Mouse (Mus musculus) MEL (cell line): ENCODE results near the gene Gm29735. TPM values are rescaled to one million over a fixed set of nuclear protein-coding genes. Genes with fewer than 3 reads are reported as not detected.

Experiments used
- DNase-seq: peaks from one replicate; pipeline ENCODE4 v3.0.0; 2011; ENCODE audit warnings: low read depth, low spot score
- H3K27ac ChIP-seq: 2 replicates; pipeline ENCODE4 v1.5.1; 2012; ENCODE audit warnings: low read depth, mild to moderate bottlenecking, control low read depth, low read length, moderate library complexity; ENCODE audit not compliant: control insufficient read depth
- H3K27me3 ChIP-seq, 2 experiments: fragments of 150-350 bp in 1 of 2; sonication (generic) in 1 of 2; 2 replicates each; pipeline ENCODE4 v1.6.1; 2012; ENCODE audit warnings: low read length in 2 of 2, mild to moderate bottlenecking in 2 of 2, improper control_type of control experiment in 1 of 2, moderate library complexity in 1 of 2; ENCODE audit not compliant: insufficient read depth in 2 of 2, control insufficient read depth in 1 of 2
- H3K36me3 ChIP-seq, 2 experiments: 2 replicates each; pipeline ENCODE4 v1.6.1; 2012 to 2014; ENCODE audit warnings: low read length in 2 of 2, improper control_type of control experiment in 1 of 2, inconsistent platforms in 1 of 2, mild to moderate bottlenecking in 1 of 2; ENCODE audit not compliant: insufficient read depth in 2 of 2, control insufficient read depth in 1 of 2
- H3K4me1 ChIP-seq, 2 experiments: fragments of 150-350 bp in 1 of 2; sonication (generic) in 1 of 2; 2 replicates each; pipeline ENCODE4 v1.6.1; 2012; ENCODE audit warnings: low read length in 2 of 2, improper control_type of control experiment in 1 of 2, mild to moderate bottlenecking in 1 of 2; ENCODE audit not compliant: insufficient read depth in 2 of 2, control insufficient read depth in 1 of 2
- H3K4me3 ChIP-seq, 2 experiments: fragments of 150-350 bp in 1 of 2; sonication (generic) in 1 of 2; 2 replicates each; pipeline ENCODE4 v1.5.1; 2012; ENCODE audit warnings: low read depth in 2 of 2, low read length in 2 of 2, mild to moderate bottlenecking in 2 of 2, moderate library complexity in 2 of 2, control low read depth in 1 of 2, improper control_type of control experiment in 1 of 2; ENCODE audit not compliant: control insufficient read depth in 1 of 2, insufficient read depth in 1 of 2
- H3K79me2 ChIP-seq: 2 replicates; pipeline ENCODE4 v1.6.1; 2012; ENCODE audit warnings: mild to moderate bottlenecking, low read length, moderate library complexity; ENCODE audit not compliant: control insufficient read depth, poor library complexity, insufficient read depth
- H3K9ac ChIP-seq: 2 replicates; pipeline ENCODE4 v1.6.1; 2012; ENCODE audit warnings: low read depth, mild to moderate bottlenecking, control low read depth, low read length, moderate library complexity; ENCODE audit not compliant: control insufficient read depth, poor library complexity, severe bottlenecking
- H3K9me3 ChIP-seq: fragments of 150-350 bp; sonication (generic); replicated peaks from 2 replicates; pipeline ENCODE4 v1.6.1; 2012; ENCODE audit warnings: mild to moderate bottlenecking, low read length, improper control_type of control experiment, moderate library complexity; ENCODE audit not compliant: insufficient read depth
- CHD1 ChIP-seq: IDR thresholded peaks from 2 replicates; pipeline ENCODE4 v1.6.1; 2012; ENCODE audit warnings: low read depth, mild to moderate bottlenecking, inconsistent platforms, low read length, improper control_type of control experiment
- CTCF ChIP-seq, 3 experiments: IDR thresholded peaks in 2 of 3; conservative IDR thresholded peaks in 1 of 3; 2 replicates each; pipeline ENCODE4 v1.5.1; 2011 to 2012; ENCODE audit warnings: low read length in 3 of 3, low read depth in 2 of 3, mild to moderate bottlenecking in 2 of 3, improper control_type of control experiment in 1 of 3, inconsistent platforms in 1 of 3, mixed read lengths in 1 of 3, moderate library complexity in 1 of 3; ENCODE audit not compliant: control insufficient read depth in 1 of 3, insufficient read depth in 1 of 3, poor library complexity in 1 of 3, severe bottlenecking in 1 of 3
- ETS1 ChIP-seq: IDR thresholded peaks from 2 replicates; pipeline ENCODE4 v1.6.1; 2012; ENCODE audit warnings: low read depth, mild to moderate bottlenecking, inconsistent platforms, low read length, improper control_type of control experiment, moderate library complexity
- GATA1 ChIP-seq: IDR thresholded peaks from 2 replicates; pipeline ENCODE4 v1.6.1; 2011; ENCODE audit warnings: low read depth, low read length, improper control_type of control experiment
- HCFC1 ChIP-seq: IDR thresholded peaks from 2 replicates; pipeline ENCODE4 v1.6.1; 2012; ENCODE audit warnings: low read depth, mild to moderate bottlenecking, inconsistent platforms, low read length, improper control_type of control experiment, moderate library complexity
- JUND ChIP-seq: IDR thresholded peaks from 2 replicates; pipeline ENCODE4 v1.6.1; 2011; ENCODE audit warnings: low read depth, mild to moderate bottlenecking, improper control_type of control experiment, low read length
- MAFK ChIP-seq: IDR thresholded peaks from 2 replicates; pipeline ENCODE4 v1.6.1; 2011; ENCODE audit warnings: low read depth, mild to moderate bottlenecking, low read length, improper control_type of control experiment, borderline replicate concordance
- MAX ChIP-seq: IDR thresholded peaks from 2 replicates; pipeline ENCODE4 v1.6.1; 2011; ENCODE audit warnings: low read length, improper control_type of control experiment
- MEF2A ChIP-seq: IDR thresholded peaks from 2 replicates; pipeline ENCODE4 v1.6.1; 2014; ENCODE audit warnings: low read depth, mild to moderate bottlenecking, inconsistent platforms, low read length, improper control_type of control experiment; ENCODE audit not compliant: poor library complexity, insufficient replicate concordance, severe bottlenecking; ENCODE audit errors: extremely low read depth
- MXI1 ChIP-seq: IDR thresholded peaks from 2 replicates; pipeline ENCODE4 v1.6.1; 2011; ENCODE audit warnings: mild to moderate bottlenecking, low read depth, low read length, improper control_type of control experiment
- MYC ChIP-seq: IDR thresholded peaks from 2 replicates; pipeline ENCODE4 v1.6.1; 2011; ENCODE audit warnings: low read depth, mild to moderate bottlenecking, low read length, improper control_type of control experiment, moderate library complexity
- NRF1 ChIP-seq: IDR thresholded peaks from 2 replicates; pipeline ENCODE4 v1.6.1; 2014; ENCODE audit warnings: low read depth, mild to moderate bottlenecking, inconsistent platforms, low read length, improper control_type of control experiment, moderate library complexity; ENCODE audit not compliant: poor library complexity, insufficient read depth, severe bottlenecking
- POLR2A ChIP-seq, 2 experiments: IDR thresholded peaks; 2 replicates each; pipeline ENCODE4 v1.6.1; 2011 to 2012; ENCODE audit warnings: low read length in 2 of 2, mild to moderate bottlenecking in 2 of 2, control low read depth in 1 of 2, improper control_type of control experiment in 1 of 2, low read depth in 1 of 2, moderate library complexity in 1 of 2; ENCODE audit not compliant: control insufficient read depth in 1 of 2, insufficient read depth in 1 of 2, poor library complexity in 1 of 2
- POLR2AphosphoS5 ChIP-seq: IDR thresholded peaks from 2 replicates; pipeline ENCODE4 v1.6.1; 2012; ENCODE audit warnings: low read depth, borderline replicate concordance, mild to moderate bottlenecking, inconsistent platforms, low read length, moderate library complexity, mixed read lengths
- RCOR1 ChIP-seq: IDR thresholded peaks from 2 replicates; pipeline ENCODE4 v1.6.1; 2012; ENCODE audit warnings: low read depth, mild to moderate bottlenecking, inconsistent platforms, low read length, improper control_type of control experiment
- SIN3A ChIP-seq: IDR thresholded peaks from 2 replicates; pipeline ENCODE4 v1.6.1; 2012; ENCODE audit warnings: low read length, improper control_type of control experiment, inconsistent platforms
- TBP ChIP-seq: IDR thresholded peaks from 2 replicates; pipeline ENCODE4 v1.8.0; 2011; ENCODE audit warnings: low read depth, low read length, improper control_type of control experiment
- TCF12 ChIP-seq: IDR thresholded peaks from 2 replicates; pipeline ENCODE4 v1.6.1; 2014; ENCODE audit warnings: low read depth, mild to moderate bottlenecking, inconsistent platforms, low read length, improper control_type of control experiment, moderate library complexity
- ZC3H11A ChIP-seq: IDR thresholded peaks from 2 replicates; pipeline ENCODE4 v1.6.1; 2012; ENCODE audit warnings: low read depth, mild to moderate bottlenecking, inconsistent platforms, low read length, improper control_type of control experiment
- ZKSCAN1 ChIP-seq: IDR thresholded peaks from 2 replicates; pipeline ENCODE4 v1.6.1; 2012; ENCODE audit warnings: low read depth, mild to moderate bottlenecking, inconsistent platforms, low read length, improper control_type of control experiment, moderate library complexity
- ZMIZ1 ChIP-seq: IDR thresholded peaks from 2 replicates; pipeline ENCODE4 v1.6.1; 2012; ENCODE audit warnings: low read depth, mild to moderate bottlenecking, inconsistent platforms, low read length, improper control_type of control experiment, moderate library complexity
- ZNF384 ChIP-seq: IDR thresholded peaks from 2 replicates; pipeline ENCODE4 v1.6.1; 2012; ENCODE audit warnings: low read depth, mild to moderate bottlenecking, inconsistent platforms, low read length, improper control_type of control experiment
- polyA plus RNA-seq, 2 experiments: library from polyadenylated mRNA; stranded (reverse) in 1 of 2; unstranded in 1 of 2; fragments of >175 nt in 1 of 2; fragments of >200 nt in 1 of 2; gene quantifications; 2 replicates each; pipeline versions ENCODE4 v1.2.1 to v1.2.4; 2012; ENCODE audit warnings: low replicate concordance in 2 of 2, low read depth in 1 of 2; ENCODE audit not compliant: insufficient read length in 2 of 2, insufficient read depth in 1 of 2, missing spikeins in 1 of 2
- total RNA-seq: library from RNA; depleted of rRNA; stranded (reverse); fragments of 300-350 nt; gene quantifications from 2 replicates; pipeline ENCODE4 v1.2.3, GENCODE M21; 2012

Gm29735 gene
- total and polyA plus RNA-seq, 3 experiments = not detected

- no peak within 1 kb of the TSS for H3K9ac ChIP-seq
- no peak for TF ChIP-seq RCOR1
- no peak for TF ChIP-seq TCF12
- no peak for TF ChIP-seq NRF1
- no peak for TF ChIP-seq TBP
- TF ChIP-seq ZNF384 = no peak
- no peaks in the 10 kb centered on the region for H3K4me1 ChIP-seq
- H3K9me3 ChIP-seq = no peaks in the 10 kb centered on the region
- H3K27ac ChIP-seq = no peak within 1 kb of the TSS
- no peak within 1 kb of the TSS for H3K4me3 ChIP-seq
- DNase-seq = no peak
- no peaks in the 10 kb centered on the region for H3K79me2 ChIP-seq
- no peaks in the 10 kb centered on the region; a peak in 2 of 4 replicates for H3K27me3 ChIP-seq
- H3K36me3 ChIP-seq = no peaks in the 10 kb centered on the region
These were observed 44.2 kb upstream of the Gm29735 start, which contains the start of gene Krtap5-3 for GRCm38 (mm10) chr7:142201064-142201463. Krtap5-3 (plus strand) TSS chr7:142201364.

- peak; percentile 2 for DNase-seq
- H3K9ac ChIP-seq = no peak overlapping the region
- no peaks in the 10 kb centered on the region for H3K79me2 ChIP-seq
- H3K4me3 ChIP-seq = no peak overlapping the region
- H3K36me3 ChIP-seq = no peaks in the 10 kb centered on the region
- no peaks in the 10 kb centered on the region for H3K4me1 ChIP-seq
- TF ChIP-seq MXI1 = no peak
- TF ChIP-seq ETS1 = no peak
- TF ChIP-seq ZC3H11A = no peak
- TF ChIP-seq TCF12 = no peak
- no peak for TF ChIP-seq JUND
- TF ChIP-seq ZKSCAN1 = no peak
- TF ChIP-seq HCFC1 = no peak
- no peak for TF ChIP-seq POLR2A (IDR thresholded peaks at IDR 0.05; ENCODE audit: control insufficient read depth in 1 of 2, insufficient read depth in 1 of 2, low read depth in 1 of 2, low read length in 2 of 2, poor library complexity in 1 of 2)
- no peak for TF ChIP-seq MAFK
- TF ChIP-seq RCOR1 = no peak
- TF ChIP-seq CHD1 = no peak
- no peak overlapping the region for H3K27ac ChIP-seq
- H3K9me3 ChIP-seq = no peaks in the 10 kb centered on the region
- peaks cover 0 to 2% of the 10 kb centered on the region in 2 experiments; a peak in 3 of 4 replicates for H3K27me3 ChIP-seq
These were observed 41.8 kb upstream of the Gm29735 start for GRCm38 (mm10) chr7:142198748-142199147.

- H3K27me3 ChIP-seq = peaks cover 3 to 7% of the 10 kb centered on the region in 2 experiments
These were observed 33.4 kb upstream of the Gm29735 start, which contains the start of gene Gm10153 for GRCm38 (mm10) chr7:142190289-142190688. Gm10153 (minus strand) TSS chr7:142190389.

More at GRCm38 (mm10) chr7:142190289-142190688, 33.4 kb upstream of the Gm29735 start, which contains the start of gene Gm10153:
- no peak within 1 kb of the TSS for H3K9ac ChIP-seq
- TF ChIP-seq POLR2A (IDR thresholded peaks at IDR 0.05; ENCODE audit: control insufficient read depth in 1 of 2, insufficient read depth in 1 of 2, low read depth in 1 of 2, low read length in 2 of 2, poor library complexity in 1 of 2) (no peak), CHD1 (no peak), TCF12 (no peak), GATA1 (no peak), POLR2AphosphoS5 (no peak), ZMIZ1 (no peak), TBP (no peak), MAX (no peak), RCOR1 (no peak), MYC (no peak), SIN3A (no peak), CTCF (IDR thresholded peaks at IDR 0.05 in 2 of 3, conservative IDR thresholded peaks at IDR 0.05 in 1 of 3; ENCODE audit: control insufficient read depth in 1 of 3, insufficient read depth in 1 of 3, low read depth in 2 of 3, low read length in 3 of 3, poor library complexity in 1 of 3, severe bottlenecking in 1 of 3) (no peak), MAFK (no peak), ZNF384 (no peak), ETS1 (no peak), MEF2A (no peak)
- no peak within 1 kb of the TSS for H3K4me3 ChIP-seq
- DNase-seq = no peak
- H3K9me3 ChIP-seq = no peaks in the 10 kb centered on the region
- no peaks in the 10 kb centered on the region for H3K36me3 ChIP-seq
- H3K79me2 ChIP-seq = no peaks in the 10 kb centered on the region
- H3K4me1 ChIP-seq = no peaks in the 10 kb centered on the region
- no peak within 1 kb of the TSS for H3K27ac ChIP-seq
